Mouse (Mus musculus) ovary, postnatal 36 days (tissue): Measurements from ENCODE around the gene Unc80.

Source experiments
- DNase-seq: peaks from one replicate; pipeline ENCODE4 v3.0.0; 2022; ENCODE audit warnings: low spot score, mixed read lengths

Unc80 gene

DNA sequence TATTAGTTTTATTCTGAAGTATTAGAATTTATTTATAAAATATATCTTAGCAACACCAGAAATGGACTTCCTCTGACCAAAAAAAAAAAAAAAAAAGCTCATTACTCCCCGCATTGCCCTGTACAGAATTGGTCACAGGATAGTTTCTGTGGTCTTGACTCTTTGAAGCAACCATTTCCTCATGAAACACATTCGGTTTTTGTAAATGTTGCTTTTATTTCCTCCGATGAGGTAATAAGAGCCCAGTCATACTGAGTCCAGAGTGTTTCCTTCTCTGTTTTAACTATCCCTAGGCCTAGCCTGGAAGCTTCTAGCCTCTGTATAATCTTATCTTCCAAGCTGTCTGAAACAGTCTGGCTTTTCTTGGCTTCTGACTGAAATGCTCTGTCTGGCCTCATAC, 244.7 kb downstream of the Unc80 start:
- no peak for DNase-seq

- DNase-seq: no peak
Measured at GRCm38 (mm10) chr1:66730581-66730980, 262.4 kb downstream of the Unc80 start.
